ENCODE assay signal across 17 mouse cellular contexts in genomic region chr15:91056866-91057342, GRCm38 (mm10). TPM values are rescaled to one million over a fixed set of nuclear protein-coding genes. Genes with fewer than 3 reads are reported as not detected.
DNase-seq lines count a peak whose midpoint lies in the region; ATAC-seq lines count a peak whose summit lies in the region.
"Had no signal": no experiment of that assay in that cellular context is flagged by ENCODE, and none has a peak within 500 bp of the region (broad histone marks: within the 10 kb centered on the region; RNA-seq: fewer than 3 reads in every experiment).

No protein-coding gene starts in this region.

- H3K9me3 ChIP-seq in hindbrain, embryonic 10.5 days = 0 out of 2 replicates have a peak, but pooled peaks cover 7% of the 10 kb centered on the region
- H3K9me3 ChIP-seq in hindbrain, embryonic 14.5 days (ENCODE audit: control insufficient read depth, low read length) = 0 out of 2 replicates have a peak, but pooled peaks cover 6% of the 10 kb centered on the region
- peaks cover 4% of the 10 kb centered on the region; the same call in 1 of the 2 replicates for H3K9me3 ChIP-seq in midbrain, embryonic 11.5 days (ENCODE audit: control insufficient read depth, low read length)
- no peaks in the 10 kb centered on the region; the same call in 1 of the 2 replicates for H3K9me3 ChIP-seq in midbrain, embryonic 16.5 days (replicated peaks; ENCODE audit: control insufficient read depth, low read length, poor library complexity, severe bottlenecking)
- no peaks in the 10 kb centered on the region for H3K9me3 ChIP-seq in hindbrain, embryonic 15.5 days
- H3K9me3 ChIP-seq: heart, embryonic 15.5 days had no signal

- no peak for DNase-seq in hindbrain, embryonic 10.5 days (ENCODE audit: low spot score)
- no peak for DNase-seq in hindbrain, embryonic 14.5 days (ENCODE audit: low spot score)
- no peak for DNase-seq in midbrain, embryonic 11.5 days (ENCODE audit: low spot score, missing footprints)
- peak; percentile 16 for DNase-seq in yolk sac, embryonic 10.5 days (ENCODE audit: low spot score)
- no peak for DNase-seq in gastrocnemius, postnatal 4 days (ENCODE audit: low spot score in 2 of 2)
- DNase-seq in heart, postnatal 36 days = no peak
- DNase-seq: cerebellum, postnatal 25 days; heart, adult 11 months; kidney, postnatal 25 days; liver; lung, postnatal 10 days; right cerebral cortex, postnatal 4 days had no signal

- peaks cover 45% of the 10 kb centered on the region for H3K4me1 ChIP-seq in hindbrain, embryonic 10.5 days (replicated peaks)
- H3K4me1 ChIP-seq in hindbrain, embryonic 14.5 days (replicated peaks; ENCODE audit: control insufficient read depth, insufficient read depth, low read length) = 0 out of 2 replicates have a peak, but pooled peaks cover 7% of the 10 kb centered on the region
- peaks cover 17% of the 10 kb centered on the region for H3K4me1 ChIP-seq in midbrain, embryonic 11.5 days (ENCODE audit: control insufficient read depth, insufficient read depth, low read length)
- H3K4me1 ChIP-seq in midbrain, embryonic 16.5 days (ENCODE audit: control insufficient read depth, insufficient read depth, low read length) = no peaks in the 10 kb centered on the region
- peaks cover 10% of the 10 kb centered on the region; the same call in 1 of the 2 replicates for H3K4me1 ChIP-seq in hindbrain, embryonic 15.5 days (replicated peaks)
- H3K4me1 ChIP-seq: megakaryocyte, embryonic 14.5 days had no signal

- intact Hi-C loops in heart, postnatal 36 days (cut with DNase I) = no loop called here

- ATAC-seq in hindbrain, embryonic 14.5 days (ENCODE audit: low FRiP score) = no peak
- peak; percentile 51 for ATAC-seq in midbrain, embryonic 11.5 days (ENCODE audit: low FRiP score)
- no peak for ATAC-seq in midbrain, embryonic 16.5 days
- 0 out of 2 replicates have a peak, but pooled peaks have one; percentile 42 for ATAC-seq in hindbrain, embryonic 15.5 days (ENCODE audit: low FRiP score, low read depth)
- ATAC-seq: inflammation-experienced regulatory T-cells, adult 6 months had no signal

- H3K4me2 ChIP-seq in hindbrain, embryonic 14.5 days (replicated peaks) = no peak overlapping the region
- H3K4me2 ChIP-seq in midbrain, embryonic 11.5 days = no peak overlapping the region
- H3K4me2 ChIP-seq in midbrain, embryonic 16.5 days (ENCODE audit: low read length) = no peak overlapping the region
- H3K4me2 ChIP-seq in hindbrain, embryonic 15.5 days = no peak overlapping the region
- H3K4me2 ChIP-seq: heart, embryonic 15.5 days had no signal

- H3K9ac ChIP-seq in hindbrain, embryonic 14.5 days = no peak overlapping the region
- H3K9ac ChIP-seq in midbrain, embryonic 11.5 days (ENCODE audit: low read length) = no peak overlapping the region
- H3K9ac ChIP-seq in midbrain, embryonic 16.5 days (ENCODE audit: low read depth, low read length) = no peak overlapping the region
- H3K9ac ChIP-seq in hindbrain, embryonic 15.5 days = no peak overlapping the region
- H3K9ac ChIP-seq: heart, embryonic 15.5 days had no signal

- H3K36me3 ChIP-seq in hindbrain, embryonic 10.5 days = no peaks in the 10 kb centered on the region
- H3K36me3 ChIP-seq in hindbrain, embryonic 14.5 days (replicated peaks; ENCODE audit: control insufficient read depth, insufficient read depth) = no peaks in the 10 kb centered on the region
- H3K36me3 ChIP-seq in midbrain, embryonic 11.5 days (ENCODE audit: control insufficient read depth, insufficient read depth, low read length) = no peaks in the 10 kb centered on the region
- H3K36me3 ChIP-seq in midbrain, embryonic 16.5 days (ENCODE audit: control insufficient read depth, insufficient read depth, low read length) = no peaks in the 10 kb centered on the region
- H3K36me3 ChIP-seq in hindbrain, embryonic 15.5 days = no peaks in the 10 kb centered on the region
- H3K36me3 ChIP-seq: heart, embryonic 15.5 days had no signal

- no peaks in the 10 kb centered on the region for H3K27me3 ChIP-seq in hindbrain, embryonic 10.5 days (ENCODE audit: insufficient read depth, poor library complexity, severe bottlenecking)
- H3K27me3 ChIP-seq in hindbrain, embryonic 14.5 days (ENCODE audit: control insufficient read depth, insufficient read depth, low read length) = no peaks in the 10 kb centered on the region
- no peaks in the 10 kb centered on the region for H3K27me3 ChIP-seq in midbrain, embryonic 11.5 days (ENCODE audit: control insufficient read depth, insufficient read depth, low read length)
- H3K27me3 ChIP-seq in midbrain, embryonic 16.5 days (ENCODE audit: control insufficient read depth, insufficient read depth, low read depth, low read length) = no peaks in the 10 kb centered on the region
- no peaks in the 10 kb centered on the region for H3K27me3 ChIP-seq in hindbrain, embryonic 15.5 days
- H3K27me3 ChIP-seq: heart, embryonic 15.5 days; megakaryocyte, embryonic 14.5 days had no signal

- WGBS in hindbrain, embryonic 10.5 days = 70% methylated on average over 3 of the region's 3 CpGs
- WGBS in hindbrain, embryonic 14.5 days = 51% methylated on average over 3 of the region's 3 CpGs
- 67% methylated on average over 3 of the region's 3 CpGs for WGBS in midbrain, embryonic 11.5 days
- WGBS in midbrain, embryonic 16.5 days = 53% methylated on average over 3 of the region's 3 CpGs
- 51% methylated on average over 3 of the region's 3 CpGs for WGBS in hindbrain, embryonic 15.5 days

- H3K4me3 ChIP-seq in hindbrain, embryonic 10.5 days = no peak overlapping the region
- H3K4me3 ChIP-seq in hindbrain, embryonic 14.5 days (replicated peaks; ENCODE audit: low read length) = no peak overlapping the region
- H3K4me3 ChIP-seq in midbrain, embryonic 11.5 days (ENCODE audit: low read depth, low read length) = no peak overlapping the region
- H3K4me3 ChIP-seq in midbrain, embryonic 16.5 days (ENCODE audit: low read depth, low read length) = no peak overlapping the region
- no peak overlapping the region for H3K4me3 ChIP-seq in hindbrain, embryonic 15.5 days
- H3K4me3 ChIP-seq: heart, embryonic 15.5 days; megakaryocyte, embryonic 14.5 days had no signal

- peak overlapping the region; percentile 87 for H3K27ac ChIP-seq in hindbrain, embryonic 10.5 days
- H3K27ac ChIP-seq in hindbrain, embryonic 14.5 days = no peak overlapping the region
- H3K27ac ChIP-seq in midbrain, embryonic 11.5 days (ENCODE audit: low read depth, low read length) = peak overlapping the region; percentile 12; the same call in 1 of the 2 replicates
- no peak overlapping the region for H3K27ac ChIP-seq in midbrain, embryonic 16.5 days (ENCODE audit: low read length)
- H3K27ac ChIP-seq in hindbrain, embryonic 15.5 days (replicated peaks) = no peak overlapping the region
- H3K27ac ChIP-seq: heart, embryonic 15.5 days had no signal

RNA-seq across cellular contexts. Expression of gene Kif21a, which starts 7.2 kb away (rescaled TPM):
- 26.2 and 28.6 TPM in 2 replicates for polyA plus RNA-seq in hindbrain, embryonic 10.5 days (2016; fragmentation: Nextera tagmentation; extraction: Ambion mirVana)
- polyA plus RNA-seq in hindbrain, embryonic 14.5 days (2014; fragmentation: Nextera tagmentation; extraction: Ambion mirVana) = 50.6 and 50.8 TPM in 2 replicates
- 77.0 and 77.3 TPM in 2 replicates for polyA plus RNA-seq in midbrain, embryonic 11.5 days (2014; fragmentation: Nextera tagmentation; extraction: Ambion mirVana)
- polyA plus RNA-seq in midbrain, embryonic 16.5 days (2015; fragmentation: Nextera tagmentation; extraction: Ambion mirVana) = 44.7 and 54.7 TPM in 2 replicates
- 42.8 and 47.5 TPM in 2 replicates for polyA plus RNA-seq in hindbrain, embryonic 15.5 days (2015; fragmentation: Nextera tagmentation; extraction: Ambion mirVana)
- total RNA-seq in gastrocnemius, postnatal 4 days (2021) = 1 to 10 TPM; 5.9 to 6.3 TPM
- total RNA-seq in heart, postnatal 36 days (2021) = 10 to 100 TPM; 15.6 to 15.8 TPM
- polyA plus RNA-seq: inflammation-experienced regulatory T-cells, adult 6 months had no signal

Comparison
In these comparisons a context has a peak if more than half of its experiments do, and no peak if none do; other contexts are left out.
1. H3K27ac ChIP-seq: peak in hindbrain, embryonic 10.5 days (single experiment) and midbrain, embryonic 11.5 days (single experiment); none in hindbrain, embryonic 14.5 days (single experiment), midbrain, embryonic 16.5 days (single experiment) and hindbrain, embryonic 15.5 days (single experiment).
2. ATAC-seq: peak in midbrain, embryonic 11.5 days (single experiment) and hindbrain, embryonic 15.5 days (single experiment); none in hindbrain, embryonic 14.5 days (single experiment) and midbrain, embryonic 16.5 days (single experiment).